Mouse (Mus musculus) lung, adult 18-20 months (tissue): Measurements from ENCODE around the gene Irgm1.
"Not testable (repeated sequence)": the region's sequence is repeated elsewhere in the genome, so short reads cannot be mapped to it uniquely, and the experiment has no call there.

ENCODE experiments used
- DNase-seq, 2 experiments: peaks; one replicate each; pipeline ENCODE4 v3.0.0; 2022; ENCODE audit warnings: mixed read lengths in 2 of 2

Irgm1 gene

DNA sequence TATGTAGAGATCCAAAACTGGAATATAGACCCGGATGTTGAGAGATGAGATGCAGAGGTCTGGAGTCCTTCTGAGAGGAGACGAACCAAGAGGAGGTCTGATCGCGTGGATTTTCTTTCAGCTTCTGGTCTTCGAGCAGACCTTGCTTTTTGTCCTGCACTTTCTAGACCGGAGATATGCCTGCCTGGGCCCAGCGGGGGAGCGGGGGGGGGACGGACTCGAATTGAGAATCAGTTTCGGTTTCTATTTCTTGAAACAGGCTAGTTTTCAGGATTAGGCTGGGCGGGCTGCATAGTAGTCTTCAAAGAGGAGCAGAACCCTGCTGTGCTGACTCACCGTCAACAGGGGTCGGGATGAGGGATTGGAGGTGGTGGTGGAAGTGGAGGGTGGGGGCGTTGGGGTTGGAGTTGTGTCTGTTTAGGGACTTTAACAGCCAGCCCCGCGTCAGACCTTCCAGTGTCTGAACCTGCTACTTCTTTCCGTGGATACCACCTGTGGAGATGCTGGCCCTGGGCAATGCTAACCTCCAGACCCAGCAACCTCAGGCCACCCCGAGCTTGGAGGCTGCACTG is at the start of gene Irgm1:
Irgm1 (minus strand) TSS at position 483 of the 572 bp plus-strand sequence.
- peak; percentile 73 to 82 for DNase-seq

DNA sequence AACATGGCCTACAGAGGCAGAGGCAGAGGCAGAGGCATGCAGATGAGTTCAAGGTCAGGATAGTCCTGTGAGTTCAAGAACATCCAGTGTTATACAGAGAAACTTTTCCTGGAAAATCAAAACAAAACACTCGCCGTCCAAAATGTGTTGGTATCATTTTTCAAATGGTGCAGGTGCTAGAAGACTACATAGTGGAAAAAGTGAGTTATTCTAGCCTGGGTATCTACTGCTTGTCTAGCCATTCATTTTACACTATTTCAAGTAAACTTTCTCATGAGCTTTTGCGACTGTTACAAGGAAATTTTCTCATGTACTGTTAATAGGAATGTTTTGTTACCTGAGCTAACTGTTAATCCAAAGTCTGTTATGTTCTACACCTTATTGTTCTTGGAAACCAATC is 46.9 kb upstream of the Irgm1 start:
- DNase-seq, result no peak

DNA sequence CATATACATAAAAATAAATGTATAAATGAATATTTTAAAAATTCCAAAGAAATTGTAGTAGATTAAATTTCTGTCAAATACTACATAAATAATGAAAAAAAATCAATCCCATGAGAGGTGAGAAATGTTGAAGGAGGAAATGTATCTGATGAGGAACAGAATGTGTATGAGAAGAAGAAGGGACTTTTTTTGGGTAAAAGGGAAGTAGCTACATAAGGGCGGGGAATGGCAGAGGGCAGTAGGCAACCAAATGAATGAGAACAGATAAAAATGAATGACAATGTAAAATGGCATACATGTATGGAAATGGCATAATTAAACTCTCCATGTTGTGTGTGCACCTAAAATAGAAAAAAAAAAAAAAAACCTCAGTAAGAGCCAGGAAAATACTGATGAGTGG is 42.1 kb upstream of the Irgm1 start:
- no peak for DNase-seq

DNA sequence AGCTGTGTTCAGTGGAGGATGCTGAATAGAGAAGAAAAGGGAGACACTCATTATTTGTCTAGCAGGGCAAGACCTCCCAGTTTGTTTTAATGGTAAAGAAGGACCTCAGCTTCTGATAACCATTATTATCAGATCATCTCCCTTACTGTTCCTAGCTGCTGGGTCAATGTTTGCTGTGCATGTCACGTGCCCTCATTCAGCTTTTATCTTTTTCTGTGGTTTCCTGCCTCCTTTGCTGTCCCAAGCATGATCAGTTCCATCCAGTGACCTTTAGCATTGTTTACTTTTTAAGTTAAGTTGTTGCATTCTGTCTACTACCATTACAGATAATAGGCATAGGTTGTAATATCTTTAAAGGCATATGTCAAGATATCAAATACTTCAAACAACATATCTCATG is 37.0 kb upstream of the Irgm1 start:
- DNase-seq, result no peak

DNA sequence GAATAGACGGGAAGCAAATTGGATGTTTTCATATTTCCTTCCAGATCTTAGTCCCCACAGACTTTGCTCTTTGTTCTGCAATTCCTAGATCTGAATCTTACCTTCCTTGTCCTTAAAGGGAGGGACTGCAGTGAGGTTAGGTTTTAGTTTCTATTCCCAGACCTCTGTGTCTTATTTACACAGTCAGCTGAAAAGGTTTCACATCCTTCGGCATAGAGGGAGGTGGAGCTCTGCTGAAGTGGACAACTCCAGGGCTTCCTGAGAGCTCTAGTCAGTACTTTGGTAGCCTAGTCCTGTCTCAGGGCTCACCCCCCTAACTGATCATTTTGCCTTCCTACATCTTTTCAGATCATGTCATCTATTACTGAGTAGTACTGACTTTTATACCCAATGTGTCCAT is 30.5 kb upstream of the Irgm1 start, which contains the start of gene Gm5431:
Gm5431 (minus strand) TSS at position 194 of the 400 bp plus-strand sequence.
- peak in 1 of 2 experiments; percentile 14 for DNase-seq

DNA sequence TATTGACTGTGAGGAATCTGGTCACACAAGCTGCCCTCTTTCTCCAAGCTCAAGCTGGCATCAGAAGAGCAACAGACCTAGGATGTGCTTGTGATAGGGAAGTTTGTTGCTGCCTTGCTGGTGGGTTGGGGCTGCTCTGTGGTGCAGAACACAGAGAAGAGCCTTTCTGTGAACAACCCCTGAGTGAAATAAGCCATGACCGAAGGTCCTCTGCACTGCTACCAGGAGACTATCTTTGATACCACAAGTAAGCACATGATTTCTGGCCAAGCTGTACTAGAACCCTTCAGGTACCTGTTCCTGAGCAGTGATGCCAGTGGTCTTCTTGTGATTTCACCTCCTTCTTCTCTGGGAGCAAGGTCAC is 30.1 kb upstream of the Irgm1 start:
- not testable (repeated sequence) for DNase-seq

DNA sequence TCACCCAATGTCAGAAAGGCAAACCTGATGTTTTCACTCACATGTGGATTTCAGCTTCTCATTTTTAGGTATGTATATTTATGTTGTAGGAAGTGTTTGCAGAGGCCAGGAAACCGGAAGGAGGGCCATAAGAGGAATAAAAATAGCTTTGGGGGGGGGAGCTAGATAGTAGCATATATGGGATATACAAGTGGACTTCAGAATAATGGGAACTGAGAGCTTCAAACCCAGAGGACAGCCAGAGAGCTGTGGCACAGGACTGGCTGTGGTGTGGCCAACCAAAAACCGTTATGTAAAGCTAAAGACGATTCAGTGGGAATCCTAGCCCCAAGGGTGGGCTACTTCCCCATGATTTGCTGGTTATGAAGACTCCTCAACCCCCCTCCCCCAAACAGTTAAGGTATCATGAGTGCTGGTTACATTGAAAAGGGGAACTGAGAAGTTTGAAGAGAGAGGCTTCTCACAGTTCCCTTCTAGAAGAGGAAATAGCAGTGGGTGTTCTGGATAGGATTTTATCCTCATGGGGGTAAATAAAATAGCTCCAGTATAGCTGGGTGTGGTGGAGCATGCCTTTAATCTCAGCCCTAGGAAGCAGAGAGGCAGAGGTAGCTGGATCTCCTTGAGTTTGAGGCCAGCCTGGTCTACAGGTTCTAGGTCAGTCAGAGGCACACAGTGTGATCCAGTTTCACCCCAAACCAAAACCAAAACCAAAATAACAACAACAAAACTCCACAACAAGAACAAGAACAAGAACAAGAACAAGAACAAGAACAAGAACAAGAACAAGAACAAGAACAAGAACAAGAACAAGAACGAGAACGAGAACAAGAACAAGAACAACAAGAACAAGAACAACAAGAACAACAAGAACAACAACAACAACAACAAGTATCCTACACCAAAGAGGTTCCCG is 29.4 kb upstream of the Irgm1 start:
- not testable (repeated sequence) for DNase-seq

DNA sequence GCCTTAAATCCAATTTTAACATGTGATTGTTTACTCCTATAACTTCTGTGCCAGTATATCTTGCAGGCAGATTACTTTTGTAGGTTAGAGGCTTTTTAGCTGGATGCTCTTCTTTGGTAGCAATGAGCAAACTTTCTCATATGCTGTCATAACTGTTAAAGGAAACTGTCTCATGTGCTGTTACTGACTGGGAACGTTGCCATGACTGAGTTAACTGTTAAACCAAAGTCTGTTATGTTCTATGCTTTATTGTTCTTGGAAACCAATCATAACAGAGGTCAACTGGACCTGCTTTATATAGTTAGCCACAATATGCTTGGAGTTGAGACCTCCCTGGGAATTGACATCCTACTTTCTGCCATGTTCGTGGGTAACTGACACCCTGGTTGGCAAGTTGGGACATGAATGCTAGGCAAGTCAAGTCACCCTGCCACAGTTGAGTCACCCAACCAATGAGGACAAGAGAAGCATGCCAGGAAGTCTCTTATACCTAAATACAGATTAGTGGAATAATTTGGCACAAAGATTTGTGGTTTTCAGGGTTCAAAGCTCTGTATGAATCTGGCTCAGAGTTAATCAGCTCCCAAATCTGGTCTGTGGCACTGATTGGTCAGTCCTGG is 27.4 kb upstream of the Irgm1 start:
- no peak for DNase-seq

DNA sequence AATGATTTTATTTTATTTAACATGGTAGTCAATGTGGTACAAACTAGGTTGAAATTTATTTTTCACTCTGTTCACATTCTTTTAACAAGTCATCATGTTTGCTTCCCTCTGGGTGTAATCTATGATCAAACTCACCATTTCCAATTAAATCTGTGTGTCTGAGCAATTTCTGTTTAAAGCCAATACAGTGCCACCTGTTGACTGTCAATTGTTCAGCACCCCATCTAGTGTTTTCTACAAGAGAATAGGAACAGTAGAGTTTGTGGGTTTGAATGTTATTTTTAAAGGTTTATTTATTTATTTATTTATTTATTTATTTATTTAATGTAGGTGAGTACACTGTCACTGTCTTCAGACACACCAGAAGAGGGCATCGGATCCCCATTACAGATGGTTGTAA is 5.2 kb upstream of the Irgm1 start:
- DNase-seq, result no peak

DNA sequence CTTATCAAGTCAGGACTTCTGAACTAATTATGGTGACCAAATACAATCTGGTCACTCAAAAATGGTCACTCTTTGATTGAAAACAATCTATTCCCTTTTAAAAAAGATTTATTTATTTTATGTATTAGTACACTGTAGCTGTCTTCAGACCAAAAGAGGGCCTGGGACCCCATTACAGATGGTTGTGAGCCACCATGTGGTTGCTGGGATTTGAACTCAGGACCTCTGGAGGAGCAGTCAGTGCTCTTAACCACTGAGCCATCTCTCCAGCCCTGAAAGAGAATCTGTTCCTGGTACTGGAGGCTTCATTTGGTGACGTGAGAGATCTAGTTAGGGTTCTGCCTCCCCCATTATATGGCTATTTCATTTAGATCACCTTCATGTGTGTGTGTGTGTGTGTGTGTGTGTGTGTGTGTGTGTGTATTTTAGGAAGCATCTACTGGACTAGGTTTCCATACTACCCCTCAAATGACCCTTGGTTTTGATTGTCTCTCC is 3.9 kb upstream of the Irgm1 start:
- not testable (repeated sequence) for DNase-seq

DNA sequence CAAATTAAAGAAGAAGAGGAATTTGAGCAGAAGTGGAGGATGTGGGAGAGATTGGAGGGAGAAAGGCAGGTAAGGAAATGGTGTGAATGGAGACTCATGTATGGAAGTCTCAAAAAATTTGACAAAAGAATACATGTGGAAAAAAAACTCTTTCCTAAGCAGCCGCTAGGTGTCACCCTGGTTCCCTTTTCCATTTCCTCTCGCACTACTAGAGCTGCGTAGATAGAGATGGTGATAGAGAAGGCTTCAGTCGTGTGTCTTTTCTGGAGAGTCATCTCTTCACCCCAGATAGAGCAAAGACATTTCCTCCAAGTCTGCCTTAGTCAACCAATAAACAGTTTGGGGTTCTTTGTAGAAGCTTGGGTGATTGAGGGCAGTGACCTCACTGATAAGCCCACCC is 3.0 kb upstream of the Irgm1 start:
- DNase-seq, result peak in 1 of 2 experiments; percentile 58

DNA sequence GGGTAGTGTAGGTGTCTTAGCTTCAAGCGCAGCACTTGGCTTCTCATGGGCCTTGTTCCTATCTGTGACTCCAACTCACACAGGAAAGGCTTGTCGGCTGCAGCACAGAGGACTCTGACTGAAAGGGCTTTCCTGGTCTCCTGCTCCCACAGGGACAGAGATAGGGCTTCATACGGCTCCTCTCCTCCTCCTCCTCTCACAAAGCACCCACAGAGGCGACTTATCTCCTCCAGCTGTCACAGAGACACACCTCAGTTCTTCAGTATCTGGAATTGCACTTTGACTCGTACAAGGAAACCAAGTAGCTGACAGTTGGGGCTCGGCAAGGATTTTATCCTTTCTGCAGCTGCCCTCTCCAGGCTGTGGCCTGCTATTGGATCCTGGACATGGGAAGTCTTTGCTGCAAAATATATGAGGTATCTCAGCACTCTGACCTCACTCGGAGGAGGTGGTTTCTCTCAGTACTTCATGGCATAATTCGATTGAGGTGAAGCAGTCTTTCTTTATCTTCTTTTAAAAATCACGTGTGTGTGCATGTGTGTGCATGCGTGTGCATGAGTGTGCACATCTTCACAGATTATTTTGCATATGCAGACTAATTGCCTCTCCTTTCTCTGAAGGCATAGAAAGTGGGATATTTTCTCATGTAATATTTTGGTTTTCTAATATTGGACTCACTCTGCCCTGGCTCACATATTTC is 2.3 kb upstream of the Irgm1 start:
- no peak for DNase-seq

DNA sequence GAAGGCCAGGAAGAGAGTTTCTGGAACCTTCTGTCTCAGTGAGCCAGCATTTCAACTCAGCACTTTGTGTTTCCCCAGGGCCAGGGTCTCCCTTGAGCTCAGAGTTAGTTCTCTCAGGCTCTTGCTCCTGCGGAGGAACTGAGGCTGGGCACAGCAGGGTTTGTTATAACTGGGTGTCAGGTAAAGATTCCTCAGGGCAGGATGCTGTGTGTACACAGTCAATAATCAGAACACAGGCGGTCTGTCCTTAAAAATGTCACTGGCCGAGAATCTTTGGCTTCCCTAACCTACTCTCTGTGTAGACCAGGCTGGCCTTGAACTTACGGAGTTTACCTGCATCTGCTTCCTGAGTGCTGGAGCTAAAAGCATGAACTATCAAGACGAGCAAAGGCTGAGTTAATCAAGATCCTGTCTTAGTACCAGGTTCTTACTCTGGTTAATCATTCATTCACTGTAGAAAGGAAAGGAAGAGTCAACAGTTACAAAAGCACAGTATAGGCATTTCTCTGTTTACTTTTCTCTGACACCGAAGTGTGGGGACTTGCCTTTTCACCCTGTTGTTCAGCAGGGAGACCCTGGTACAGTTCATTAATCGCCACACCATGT is 1.3 kb upstream of the Irgm1 start:
- DNase-seq, result no peak

DNA sequence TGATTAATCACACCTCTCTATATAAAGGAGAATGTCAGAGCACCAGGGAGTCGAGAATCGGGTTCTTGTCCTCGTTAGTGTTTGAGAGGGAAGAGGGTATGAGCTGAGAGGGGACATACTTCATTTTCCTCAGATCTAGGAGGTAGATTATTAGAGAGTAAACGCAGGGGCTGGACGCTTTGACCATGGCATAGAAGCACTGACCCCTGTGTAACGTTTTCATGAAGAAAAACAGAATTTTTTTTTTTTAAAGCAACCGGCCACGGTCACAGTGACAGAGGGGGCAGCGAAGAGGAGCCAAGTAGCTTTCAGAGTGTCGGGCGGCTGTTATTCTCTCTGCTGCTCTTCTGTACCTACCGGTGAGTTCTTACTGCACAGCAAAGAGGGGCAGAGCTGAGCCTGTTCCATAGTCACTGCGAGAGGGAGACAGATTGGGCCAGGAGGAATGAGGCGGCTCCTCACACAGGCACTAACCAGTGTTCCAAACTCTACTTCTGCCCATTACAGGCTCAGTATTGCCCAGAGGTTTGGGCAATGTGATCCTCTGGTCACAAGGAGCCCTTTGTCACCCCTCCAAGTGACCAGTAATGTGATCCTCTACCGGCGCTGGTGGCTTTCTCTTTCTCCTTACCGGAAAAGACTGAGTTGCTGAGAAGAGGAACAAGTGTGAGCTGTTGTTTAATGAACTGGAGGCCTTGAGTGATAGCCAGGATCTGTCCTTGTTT is 496 bp upstream of the Irgm1 start:
- DNase-seq, result peak; percentile 61 to 75

DNA sequence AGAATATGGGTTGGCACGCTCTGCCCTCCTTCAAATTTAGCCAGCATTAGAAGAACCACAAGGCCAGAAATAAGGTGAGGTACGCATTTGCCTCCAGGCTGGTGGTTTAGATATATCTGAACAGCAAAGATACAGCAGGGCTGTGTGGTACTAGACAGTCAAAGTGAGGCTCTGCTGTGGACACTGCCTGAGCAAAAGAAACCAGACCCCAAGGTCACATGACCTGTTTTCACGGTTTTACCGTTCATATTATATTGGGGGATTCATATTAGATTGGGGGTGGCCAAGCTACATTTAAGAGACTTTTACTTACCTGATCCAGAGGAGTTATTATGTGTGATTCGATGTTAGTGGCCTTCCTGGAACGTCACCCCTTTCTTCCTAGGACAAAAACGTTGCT is 702 bp downstream of the Irgm1 start:
- DNase-seq, result no peak

DNA sequence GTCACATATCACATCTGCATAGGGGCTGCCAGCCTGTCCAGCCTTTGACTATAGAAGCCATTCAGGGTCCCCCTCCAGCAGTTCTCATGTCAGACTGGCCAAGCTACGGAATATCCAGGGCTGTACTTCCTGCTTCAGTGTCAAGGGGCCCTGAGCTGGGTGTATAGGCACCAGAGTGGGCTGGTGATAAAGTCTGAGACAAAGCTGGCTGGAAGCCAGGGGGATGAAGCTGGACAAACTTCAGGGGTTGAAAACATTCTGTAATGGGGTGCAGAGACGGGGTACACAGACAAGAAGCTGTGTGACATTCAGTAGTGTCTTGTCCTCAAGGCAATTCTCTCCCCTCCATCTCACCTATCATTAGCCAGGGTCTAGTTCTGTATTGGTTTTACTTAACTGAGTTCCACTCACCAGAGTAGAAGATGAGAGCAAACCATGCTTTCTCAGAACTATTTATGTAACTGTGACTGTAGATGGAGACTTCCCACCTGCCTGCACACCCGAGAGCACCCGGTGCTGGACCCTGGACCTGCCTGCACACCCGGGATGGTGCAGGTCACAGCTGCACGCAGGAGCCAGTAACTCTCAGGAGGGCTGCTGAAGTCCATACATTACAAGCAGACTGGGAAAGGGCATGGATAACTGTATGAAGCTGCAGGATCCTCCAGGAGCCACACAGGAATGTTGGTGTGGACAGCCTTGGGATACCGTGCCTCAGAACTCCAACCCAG is 1.9 kb downstream of the Irgm1 start:
- no peak for DNase-seq

DNA sequence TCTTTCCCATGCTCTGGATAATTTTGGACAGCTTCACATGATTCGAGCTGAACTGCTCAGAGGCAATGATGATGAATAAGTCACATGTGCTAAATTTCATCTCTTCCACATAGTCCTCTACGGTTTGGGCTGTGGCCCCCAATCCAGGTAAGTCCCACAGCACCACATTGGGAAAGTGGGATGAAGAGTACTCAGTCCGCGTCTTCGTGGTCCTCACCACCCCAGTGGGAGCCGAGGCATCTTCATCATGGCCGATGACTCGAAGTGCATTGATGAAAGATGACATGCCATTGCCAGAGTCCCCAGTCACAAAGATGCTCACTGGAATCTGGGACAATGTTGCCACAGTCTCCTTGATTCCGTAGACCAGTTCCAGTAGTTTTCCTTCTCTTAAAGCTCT is 5.0 kb downstream of the Irgm1 start:
- no peak for DNase-seq

DNA sequence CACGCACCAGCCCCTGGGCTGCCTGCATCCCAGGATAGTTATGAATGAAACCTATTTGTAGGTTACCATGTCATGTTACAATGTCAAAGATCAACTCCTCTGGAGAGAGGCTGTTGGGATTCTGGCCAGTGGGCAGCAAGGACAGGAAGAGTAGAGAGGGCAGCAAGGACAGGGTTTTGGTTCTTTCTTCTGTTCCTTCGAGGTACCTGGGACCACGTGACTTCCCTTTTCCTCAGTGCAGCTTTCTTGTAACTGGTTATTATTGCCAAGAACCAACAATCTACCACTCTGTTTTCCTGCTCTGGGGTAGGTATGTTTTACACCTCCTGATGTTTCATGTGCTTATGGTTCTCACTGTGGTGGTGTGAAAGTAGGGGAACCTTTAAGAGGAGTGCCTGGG is 7.7 kb downstream of the Irgm1 start:
- no peak for DNase-seq

DNA sequence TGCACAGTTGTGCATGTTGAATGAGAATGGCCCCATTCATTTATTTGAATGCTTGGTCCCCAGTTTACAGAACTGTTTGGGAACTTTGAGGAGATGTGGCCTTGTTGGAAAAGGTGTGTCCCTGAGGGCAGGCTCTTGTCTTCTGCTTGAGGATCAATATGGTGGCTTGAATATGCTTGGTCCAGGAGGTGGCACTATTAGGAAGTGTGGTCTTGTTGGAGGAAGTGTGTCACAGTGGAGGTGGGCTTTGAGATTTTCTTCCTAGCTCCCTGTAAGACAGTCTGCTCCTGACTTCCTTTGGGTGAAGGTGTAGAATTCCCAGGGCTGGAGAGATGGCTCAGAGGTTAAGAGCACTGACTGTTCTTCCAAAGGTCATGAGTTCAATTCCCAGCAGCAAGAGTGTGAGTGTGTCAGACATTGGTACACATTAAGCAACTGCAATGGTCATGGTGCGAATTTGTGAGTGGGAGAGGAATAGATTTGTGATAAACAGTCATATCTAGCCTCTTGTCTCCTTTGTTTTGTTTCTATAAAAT is 8.6 kb downstream of the Irgm1 start:
- no peak for DNase-seq

DNA sequence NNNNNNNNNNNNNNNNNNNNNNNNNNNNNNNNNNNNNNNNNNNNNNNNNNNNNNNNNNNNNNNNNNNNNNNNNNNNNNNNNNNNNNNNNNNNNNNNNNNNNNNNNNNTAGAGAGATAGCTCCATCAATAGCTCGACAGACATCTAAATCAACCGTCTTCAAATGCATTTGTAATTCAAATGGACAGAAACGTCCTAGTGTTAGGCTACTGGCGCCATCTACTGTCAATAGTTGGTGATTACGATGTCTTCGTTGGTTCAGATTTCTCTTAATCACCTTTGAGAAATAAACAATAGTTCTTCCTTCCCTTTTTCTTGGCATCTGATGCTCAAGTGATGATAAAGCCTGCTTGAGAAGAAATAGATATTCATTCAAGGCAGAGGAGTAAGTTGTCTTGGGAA is 12.5 kb downstream of the Irgm1 start:
- DNase-seq, result peak in 1 of 2 experiments; percentile 65
